Mouse (Mus musculus) layer of hippocampus, postnatal 36 days (tissue): ENCODE measurements around the gene Fcgrt. TPM values are rescaled to one million over a fixed set of nuclear protein-coding genes. Genes with fewer than 3 reads are reported as not detected.
A peak's percentile ranks its signal among the peaks of the same experiment; 100 is the strongest.
"Not testable (repeated sequence)": the region's sequence is repeated elsewhere in the genome, so short reads cannot be mapped to it uniquely, and the experiment has no call there.

Experiments used
- DNase-seq, 2 experiments: peaks; one replicate each; pipeline ENCODE4 v3.0.0; 2022
- total RNA-seq, 2 experiments: library from RNA; stranded (reverse); gene quantifications; 2 replicates each; pipeline ENCODE4 v1.2.3; 2021

Fcgrt gene
- 10 to 100 TPM; 16.7 to 18.5 TPM for total RNA-seq

GRCm38 (mm10) chr7:45103652-45104180 lies at the start of gene Fcgrt:
Fcgrt (minus strand) TSS chr7:45103851.
- peak in 1 of 2 experiments; percentile 45 for DNase-seq

GRCm38 (mm10) chr7:45153052-45153451 lies 49.4 kb upstream of the Fcgrt start:
- DNase-seq, result not testable (repeated sequence)

GRCm38 (mm10) chr7:45151303-45151702 lies 47.7 kb upstream of the Fcgrt start:
- DNase-seq, result no peak

GRCm38 (mm10) chr7:45150321-45150720 lies 46.7 kb upstream of the Fcgrt start:
- DNase-seq, result no peak

- no peak for DNase-seq
Observed at GRCm38 (mm10) chr7:45149545-45149944, 45.9 kb upstream of the Fcgrt start.

- DNase-seq, result no peak
Observed at GRCm38 (mm10) chr7:45148534-45149098, 45.0 kb upstream of the Fcgrt start.

GRCm38 (mm10) chr7:45147899-45148298 lies 44.2 kb upstream of the Fcgrt start:
- DNase-seq, result no peak

- no peak for DNase-seq
Observed at GRCm38 (mm10) chr7:45147267-45147666, 43.6 kb upstream of the Fcgrt start.

- no peak for DNase-seq
Observed at GRCm38 (mm10) chr7:45145460-45145859, 41.8 kb upstream of the Fcgrt start.

- DNase-seq, result no peak
Observed at GRCm38 (mm10) chr7:45144368-45145174, 40.9 kb upstream of the Fcgrt start.

GRCm38 (mm10) chr7:45141914-45142313 lies 38.3 kb upstream of the Fcgrt start:
- DNase-seq, result no peak

GRCm38 (mm10) chr7:45141319-45141718 lies 37.7 kb upstream of the Fcgrt start:
- no peak for DNase-seq

- DNase-seq, result no peak
Observed at GRCm38 (mm10) chr7:45139904-45140723, 36.5 kb upstream of the Fcgrt start.

- no peak for DNase-seq
Observed at GRCm38 (mm10) chr7:45138403-45138802, 34.8 kb upstream of the Fcgrt start.

GRCm38 (mm10) chr7:45137171-45138006 lies 33.7 kb upstream of the Fcgrt start:
- no peak for DNase-seq

- peak; percentile 86 to 87 for DNase-seq
Observed at GRCm38 (mm10) chr7:45135993-45136567, 32.4 kb upstream of the Fcgrt start, which contains the start of the genes Gm45713 and Flt3l. Gm45713 (minus strand) TSS chr7:45136231. Flt3l (minus strand) TSS chr7:45136432.

GRCm38 (mm10) chr7:45135370-45135769 lies 31.7 kb upstream of the Fcgrt start:
- no peak for DNase-seq

GRCm38 (mm10) chr7:45134544-45135026 lies 30.9 kb upstream of the Fcgrt start:
- no peak for DNase-seq

GRCm38 (mm10) chr7:45133446-45134159 lies 30.0 kb upstream of the Fcgrt start:
- no peak for DNase-seq

- no peak for DNase-seq
Observed at GRCm38 (mm10) chr7:45131850-45132249, 28.2 kb upstream of the Fcgrt start.
